ENCODE assay signal across 24 mouse cellular contexts in genomic region chr2:179600347-179600746, GRCm38 (mm10).
DNase-seq lines count a peak whose midpoint lies in the region; ATAC-seq and TF ChIP-seq lines count a peak whose summit lies in the region.
"Had no signal": no experiment of that assay in that cellular context is flagged by ENCODE, and none has a peak within 500 bp of the region (broad histone marks: within the 10 kb centered on the region; RNA-seq: fewer than 3 reads in every experiment).

No protein-coding gene starts in this region.

- TF ChIP-seq EP300 in stomach, postnatal 0 days (optimal IDR thresholded peaks at IDR 0.05): no peak

- H3K9ac ChIP-seq in forebrain, embryonic 12.5 days: no peak overlapping the region
- H3K9ac ChIP-seq in hindbrain, embryonic 13.5 days: no peak overlapping the region
- H3K9ac ChIP-seq in hindbrain, embryonic 12.5 days: no peak overlapping the region
- H3K9ac ChIP-seq in liver, embryonic 12.5 days: no peak overlapping the region
- H3K9ac ChIP-seq in liver, embryonic 11.5 days (ENCODE audit: low read depth, low read length): no peak overlapping the region
- H3K9ac ChIP-seq in stomach, embryonic 15.5 days: no peak overlapping the region
- H3K9ac ChIP-seq in stomach, postnatal 0 days (ENCODE audit: low read length): no peak overlapping the region
- H3K9ac ChIP-seq: limb, embryonic 15.5 days; liver, embryonic 15.5 days; lung, embryonic 14.5 days had no signal

- no peak overlapping the region for H3K4me3 ChIP-seq in forebrain, embryonic 12.5 days (replicated peaks)
- H3K4me3 ChIP-seq in forebrain, embryonic 10.5 days: no peak overlapping the region
- no peak overlapping the region for H3K4me3 ChIP-seq in hindbrain, embryonic 13.5 days
- H3K4me3 ChIP-seq in hindbrain, embryonic 12.5 days: no peak overlapping the region
- H3K4me3 ChIP-seq in liver, embryonic 12.5 days: no peak overlapping the region
- no peak overlapping the region for H3K4me3 ChIP-seq in liver, embryonic 11.5 days (ENCODE audit: low read depth, low read length)
- no peak overlapping the region for H3K4me3 ChIP-seq in stomach, embryonic 15.5 days (replicated peaks)
- H3K4me3 ChIP-seq in stomach, postnatal 0 days (ENCODE audit: low read depth, low read length): no peak overlapping the region
- H3K4me3 ChIP-seq: heart, adult 2 months; limb, embryonic 10.5 days; limb, embryonic 15.5 days; liver, embryonic 15.5 days had no signal

- H3K4me1 ChIP-seq in forebrain, embryonic 12.5 days: peaks cover 20% of the 10 kb centered on the region
- H3K4me1 ChIP-seq in forebrain, embryonic 10.5 days: peaks cover 32% of the 10 kb centered on the region
- H3K4me1 ChIP-seq in hindbrain, embryonic 13.5 days (replicated peaks): peaks cover 33% of the 10 kb centered on the region
- peaks cover 12% of the 10 kb centered on the region for H3K4me1 ChIP-seq in hindbrain, embryonic 12.5 days
- H3K4me1 ChIP-seq in liver, embryonic 12.5 days: no peaks in the 10 kb centered on the region
- H3K4me1 ChIP-seq in liver, embryonic 11.5 days (replicated peaks; ENCODE audit: control insufficient read depth, insufficient read depth, low read length): no peaks in the 10 kb centered on the region
- no peaks in the 10 kb centered on the region for H3K4me1 ChIP-seq in stomach, embryonic 15.5 days
- H3K4me1 ChIP-seq in stomach, postnatal 0 days (replicated peaks; ENCODE audit: control insufficient read depth, insufficient read depth): no peaks in the 10 kb centered on the region
- H3K4me1 ChIP-seq: limb, embryonic 10.5 days; limb, embryonic 15.5 days; liver, embryonic 15.5 days had no signal

- no peak overlapping the region for H3K27ac ChIP-seq in forebrain, embryonic 12.5 days
- H3K27ac ChIP-seq in forebrain, embryonic 10.5 days: no peak overlapping the region
- H3K27ac ChIP-seq in hindbrain, embryonic 13.5 days: no peak overlapping the region
- H3K27ac ChIP-seq in hindbrain, embryonic 12.5 days: no peak overlapping the region
- H3K27ac ChIP-seq in liver, embryonic 12.5 days: no peak overlapping the region
- no peak overlapping the region for H3K27ac ChIP-seq in liver, embryonic 11.5 days (ENCODE audit: low read depth, low read length)
- H3K27ac ChIP-seq in stomach, embryonic 15.5 days: no peak overlapping the region
- no peak overlapping the region for H3K27ac ChIP-seq in stomach, postnatal 0 days (replicated peaks)
- H3K27ac ChIP-seq: heart, adult 2 months; limb, embryonic 10.5 days; limb, embryonic 15.5 days; liver, embryonic 15.5 days had no signal

- DNase-seq in forebrain, embryonic 10.5 days (ENCODE audit: extremely low spot score, low spot score): no peak
- no peak for DNase-seq in liver, embryonic 11.5 days (ENCODE audit: low spot score)
- no peak for DNase-seq in stomach, postnatal 0 days (ENCODE audit: low spot score)
- DNase-seq: heart, adult 2 months; heart, postnatal 14 days; kidney, adult 8-10 months; kidney, postnatal 10 days; layer of hippocampus, adult 9-11 months; lung, embryonic 14.5 days; lung, postnatal 14 days; retina, postnatal 1 day; right cerebral cortex, postnatal 14 days; thymus, adult 2 months; thymus, postnatal 36 days had no signal

- H3K9me3 ChIP-seq in forebrain, embryonic 12.5 days: no peaks in the 10 kb centered on the region
- no peaks in the 10 kb centered on the region for H3K9me3 ChIP-seq in forebrain, embryonic 10.5 days
- H3K9me3 ChIP-seq in hindbrain, embryonic 13.5 days: no peaks in the 10 kb centered on the region
- H3K9me3 ChIP-seq in hindbrain, embryonic 12.5 days (replicated peaks): no peaks in the 10 kb centered on the region
- no peaks in the 10 kb centered on the region for H3K9me3 ChIP-seq in liver, embryonic 12.5 days (replicated peaks)
- no peaks in the 10 kb centered on the region for H3K9me3 ChIP-seq in liver, embryonic 11.5 days (ENCODE audit: control insufficient read depth, low read length)
- no peaks in the 10 kb centered on the region for H3K9me3 ChIP-seq in stomach, embryonic 15.5 days
- no peaks in the 10 kb centered on the region for H3K9me3 ChIP-seq in stomach, postnatal 0 days (ENCODE audit: control insufficient read depth, low read length)
- H3K9me3 ChIP-seq: limb, embryonic 10.5 days; limb, embryonic 15.5 days; liver, embryonic 15.5 days had no signal

- no peak for TF ChIP-seq CTCF in stomach, postnatal 0 days (IDR thresholded peaks at IDR 0.05; ENCODE audit: low read depth)

- ATAC-seq in forebrain, embryonic 12.5 days (ENCODE audit: low FRiP score): peak; percentile 42; the same call in 1 of the 2 replicates
- ATAC-seq in hindbrain, embryonic 13.5 days (ENCODE audit: low FRiP score): peak; percentile 53; the same call in 1 of the 2 replicates
- ATAC-seq in hindbrain, embryonic 12.5 days (ENCODE audit: low FRiP score): no peak
- 0 out of 2 replicates have a peak, but pooled peaks have one; percentile 24 for ATAC-seq in liver, embryonic 12.5 days
- no peak; the same call in 1 of the 2 replicates for ATAC-seq in liver, embryonic 11.5 days (replicated peaks; ENCODE audit: low FRiP score)
- peak; percentile 22; the same call in 1 of the 2 replicates for ATAC-seq in stomach, embryonic 15.5 days (ENCODE audit: insufficient read depth, low FRiP score, low read depth)
- ATAC-seq in stomach, postnatal 0 days (ENCODE audit: low FRiP score, low TSS enrichment): no peak
- ATAC-seq: intestine, embryonic 16.5 days had no signal

- H3K27me3 ChIP-seq in forebrain, embryonic 12.5 days: 0 out of 2 replicates have a peak, but pooled peaks cover 7% of the 10 kb centered on the region
- peaks cover 13% of the 10 kb centered on the region; the same call in 1 of the 2 replicates for H3K27me3 ChIP-seq in forebrain, embryonic 10.5 days (ENCODE audit: poor library complexity, severe bottlenecking)
- H3K27me3 ChIP-seq in hindbrain, embryonic 13.5 days: 0 out of 2 replicates have a peak, but pooled peaks cover 3% of the 10 kb centered on the region
- 0 out of 2 replicates have a peak, but pooled peaks cover 2% of the 10 kb centered on the region for H3K27me3 ChIP-seq in hindbrain, embryonic 12.5 days
- no peaks in the 10 kb centered on the region for H3K27me3 ChIP-seq in liver, embryonic 12.5 days (replicated peaks)
- H3K27me3 ChIP-seq in liver, embryonic 11.5 days (replicated peaks; ENCODE audit: control insufficient read depth, insufficient read depth, low read length): no peaks in the 10 kb centered on the region
- H3K27me3 ChIP-seq in stomach, embryonic 15.5 days (replicated peaks): no peaks in the 10 kb centered on the region
- H3K27me3 ChIP-seq in stomach, postnatal 0 days (ENCODE audit: control insufficient read depth, insufficient read depth, low read length): no peaks in the 10 kb centered on the region
- H3K27me3 ChIP-seq: limb, embryonic 15.5 days; liver, embryonic 15.5 days had no signal

- 91% methylated on average over 2 of the region's 2 CpGs for WGBS in forebrain, embryonic 12.5 days
- 86% methylated on average over 2 of the region's 2 CpGs for WGBS in forebrain, embryonic 10.5 days
- WGBS in hindbrain, embryonic 13.5 days: 96% methylated on average over 2 of the region's 2 CpGs
- 88% methylated on average over 2 of the region's 2 CpGs for WGBS in hindbrain, embryonic 12.5 days
- 57% methylated on average over 2 of the region's 2 CpGs for WGBS in liver, embryonic 12.5 days (ENCODE audit: insufficient replicate concordance)
- 83% methylated on average over 2 of the region's 2 CpGs for WGBS in liver, embryonic 11.5 days
- WGBS in stomach, embryonic 15.5 days: 72% methylated on average over 2 of the region's 2 CpGs
- WGBS in stomach, postnatal 0 days: 74% methylated on average over 2 of the region's 2 CpGs

- no peaks in the 10 kb centered on the region for H3K36me3 ChIP-seq in forebrain, embryonic 12.5 days (replicated peaks)
- no peaks in the 10 kb centered on the region for H3K36me3 ChIP-seq in forebrain, embryonic 10.5 days (replicated peaks)
- H3K36me3 ChIP-seq in hindbrain, embryonic 13.5 days: no peaks in the 10 kb centered on the region
- H3K36me3 ChIP-seq in hindbrain, embryonic 12.5 days: no peaks in the 10 kb centered on the region
- no peaks in the 10 kb centered on the region for H3K36me3 ChIP-seq in liver, embryonic 12.5 days
- no peaks in the 10 kb centered on the region for H3K36me3 ChIP-seq in liver, embryonic 11.5 days (ENCODE audit: control insufficient read depth, insufficient read depth, low read length)
- no peaks in the 10 kb centered on the region for H3K36me3 ChIP-seq in stomach, embryonic 15.5 days
- no peaks in the 10 kb centered on the region for H3K36me3 ChIP-seq in stomach, postnatal 0 days (ENCODE audit: control insufficient read depth, insufficient read depth, low read length)
- H3K36me3 ChIP-seq: G1E; limb, embryonic 10.5 days; limb, embryonic 15.5 days; liver, embryonic 15.5 days had no signal

- H3K4me2 ChIP-seq in forebrain, embryonic 12.5 days: no peak overlapping the region
- no peak overlapping the region for H3K4me2 ChIP-seq in hindbrain, embryonic 13.5 days
- no peak overlapping the region for H3K4me2 ChIP-seq in hindbrain, embryonic 12.5 days (replicated peaks)
- no peak overlapping the region for H3K4me2 ChIP-seq in liver, embryonic 12.5 days
- H3K4me2 ChIP-seq in liver, embryonic 11.5 days: no peak overlapping the region
- H3K4me2 ChIP-seq in stomach, embryonic 15.5 days: no peak overlapping the region
- H3K4me2 ChIP-seq in stomach, postnatal 0 days (replicated peaks; ENCODE audit: low read depth): no peak overlapping the region
- H3K4me2 ChIP-seq: limb, embryonic 15.5 days; liver, embryonic 15.5 days; lung, embryonic 14.5 days had no signal

Comparison
In these comparisons a context has a peak if more than half of its experiments do, and no peak if none do; other contexts are left out.
1. ATAC-seq: peak in forebrain, embryonic 12.5 days (single experiment), hindbrain, embryonic 13.5 days (single experiment), liver, embryonic 12.5 days (single experiment) and stomach, embryonic 15.5 days (single experiment); none in hindbrain, embryonic 12.5 days (single experiment), liver, embryonic 11.5 days (single experiment) and stomach, postnatal 0 days (single experiment).